Mouse (Mus musculus): Measurements from ENCODE around the gene Clip2.

DNA sequence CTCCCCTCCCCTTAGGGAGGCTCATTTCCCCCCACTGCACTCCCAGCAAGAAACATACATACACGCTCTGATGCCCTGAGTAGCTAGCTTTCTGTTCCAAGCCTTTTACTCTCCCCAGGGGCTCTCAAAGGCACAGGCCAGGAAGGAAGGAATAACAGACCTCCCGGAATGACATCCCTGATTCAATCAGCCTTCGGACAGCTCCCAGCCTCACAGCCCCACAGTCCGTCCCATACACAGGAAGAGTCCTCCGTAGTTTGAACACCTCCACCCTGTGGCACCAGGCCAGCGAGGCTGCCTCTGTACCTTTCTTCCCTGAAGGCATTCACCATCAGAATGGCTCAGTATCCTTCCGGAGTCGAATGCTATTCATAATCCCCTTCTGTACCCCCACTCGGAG, 23.7 kb downstream of the Clip2 start:
- no peak for TF ChIP-seq CTCF (IDR thresholded peaks at IDR 0.05; ENCODE audit: low read depth, low read length)
- no peak for TF ChIP-seq EP300 (IDR thresholded peaks at IDR 0.05; ENCODE audit: insufficient read depth, low read depth, low read length)

Data from ES-Bruce4 (cell line).